Mouse (Mus musculus) neural tube, embryonic 15.5 days (tissue): ENCODE results near the gene Pdgfc. TPM values are rescaled to one million over a fixed set of nuclear protein-coding genes. Genes with fewer than 3 reads are reported as not detected.

ENCODE experiments used
- ATAC-seq: fragments of 200-750 bp; cut with Nextera tagmentation; 2 replicates; pipeline ENCODE4 v1.8.0; 2017; ENCODE audit warnings: mild to moderate bottlenecking, moderate TSS enrichment, moderate library complexity; ENCODE audit not compliant: low FRiP score
- H3K27ac ChIP-seq: fragments of 300-500 bp; sonication (generic); replicated peaks from 2 replicates; pipeline ENCODE4 v1.5.1; 2015; ENCODE audit warnings: mild to moderate bottlenecking, inconsistent platforms
- H3K27me3 ChIP-seq: fragments of 300-500 bp; sonication (generic); replicated peaks from 2 replicates; pipeline ENCODE4 v1.6.1; 2015; ENCODE audit warnings: inconsistent platforms
- H3K36me3 ChIP-seq: fragments of 300-500 bp; sonication (generic); 2 replicates; pipeline ENCODE4 v1.6.1; 2015; ENCODE audit warnings: inconsistent platforms
- H3K4me1 ChIP-seq: fragments of 300-500 bp; sonication (generic); 2 replicates; pipeline ENCODE4 v1.6.1; 2015; ENCODE audit warnings: inconsistent platforms
- H3K4me2 ChIP-seq: fragments of 300-500 bp; sonication (generic); 2 replicates; pipeline ENCODE4 v1.6.1; 2015; ENCODE audit warnings: inconsistent platforms, mild to moderate bottlenecking, moderate library complexity
- H3K4me3 ChIP-seq: fragments of 300-500 bp; sonication (generic); replicated peaks from 2 replicates; pipeline ENCODE4 v1.5.1; 2015; ENCODE audit warnings: mild to moderate bottlenecking, inconsistent platforms
- H3K9ac ChIP-seq: fragments of 300-500 bp; sonication (generic); replicated peaks from 2 replicates; pipeline ENCODE4 v1.6.1; 2015; ENCODE audit warnings: mild to moderate bottlenecking, inconsistent platforms
- H3K9me3 ChIP-seq: fragments of 300-500 bp; sonication (generic); replicated peaks from 2 replicates; pipeline ENCODE4 v1.6.1; 2016; ENCODE audit warnings: inconsistent platforms
- WGBS: fragments of 180-500 bp; shearing (Covaris S2); methylation state at CpG from one replicate; pipeline ENCODE4 v1.1.7; 2015; ENCODE audit warnings: mixed read lengths; 5-methylcytosine and 5-hydroxymethylcytosine counted together
- polyA plus RNA-seq: library from polyadenylated mRNA; unstranded; fragments of >200 nt; fragmentation: Nextera tagmentation; extraction: Ambion mirVana; gene quantifications from 2 replicates; pipeline ENCODE4 v1.2.1, GENCODE M21; 2015

Pdgfc gene
- polyA plus RNA-seq, 1 experiment from 2014 or later = 4.2 TPM

DNA sequence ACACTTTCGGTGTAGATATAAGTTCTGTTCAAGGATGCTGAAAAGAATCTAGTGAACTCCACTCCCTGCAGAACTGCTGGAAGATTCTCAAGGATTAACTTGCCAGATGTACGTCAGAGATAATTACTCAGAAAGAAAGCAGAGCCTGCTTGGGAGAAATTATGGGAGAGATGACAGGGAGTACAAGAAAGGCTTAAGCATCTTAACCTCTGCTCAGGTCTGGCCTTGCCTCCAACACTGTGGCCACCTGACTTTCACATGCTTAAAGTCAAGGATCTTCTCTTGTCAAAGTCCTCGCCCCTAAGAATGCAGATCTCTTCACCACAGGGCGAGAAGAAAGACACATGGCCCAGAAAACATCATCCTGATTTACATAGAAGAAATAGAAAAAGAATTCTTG lies 185.5 kb downstream of the Pdgfc start:
- no peak overlapping the region for H3K4me2 ChIP-seq
- WGBS = 78% methylated on average over 4 of the region's 4 CpGs
- H3K27ac ChIP-seq = no peak overlapping the region
- no peaks in the 10 kb centered on the region for H3K4me1 ChIP-seq
- ATAC-seq = no peak
- H3K36me3 ChIP-seq = no peaks in the 10 kb centered on the region
- no peak overlapping the region for H3K4me3 ChIP-seq
- no peaks in the 10 kb centered on the region for H3K9me3 ChIP-seq
- no peak overlapping the region for H3K9ac ChIP-seq
- no peaks in the 10 kb centered on the region for H3K27me3 ChIP-seq

DNA sequence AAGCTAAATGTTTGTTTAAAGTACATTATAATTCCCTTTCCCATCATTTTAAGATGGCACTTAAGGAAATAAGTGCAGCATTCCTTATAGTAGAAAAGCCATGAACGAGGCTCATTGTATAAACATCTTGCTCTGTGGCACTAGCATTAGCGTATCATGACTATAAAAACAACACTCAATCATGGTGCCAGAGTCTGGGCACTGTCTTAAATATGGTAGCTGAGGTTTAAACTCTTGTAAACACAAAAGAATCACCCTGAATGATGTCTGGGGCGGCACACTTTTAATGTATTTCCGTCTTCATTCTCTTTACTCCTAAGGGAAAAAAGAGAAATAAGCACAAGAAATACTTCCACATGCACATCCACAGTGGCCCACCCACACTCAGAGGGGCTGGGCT lies 192.1 kb downstream of the Pdgfc start:
- H3K36me3 ChIP-seq = no peaks in the 10 kb centered on the region
- WGBS = 28% methylated on average over 4 of the region's 4 CpGs
- H3K4me3 ChIP-seq = no peak overlapping the region
- no peak for ATAC-seq
- H3K9ac ChIP-seq = no peak overlapping the region
- no peak overlapping the region for H3K27ac ChIP-seq
- no peak overlapping the region for H3K4me2 ChIP-seq
- no peaks in the 10 kb centered on the region for H3K9me3 ChIP-seq
- no peaks in the 10 kb centered on the region for H3K4me1 ChIP-seq
- H3K27me3 ChIP-seq = no peaks in the 10 kb centered on the region

DNA sequence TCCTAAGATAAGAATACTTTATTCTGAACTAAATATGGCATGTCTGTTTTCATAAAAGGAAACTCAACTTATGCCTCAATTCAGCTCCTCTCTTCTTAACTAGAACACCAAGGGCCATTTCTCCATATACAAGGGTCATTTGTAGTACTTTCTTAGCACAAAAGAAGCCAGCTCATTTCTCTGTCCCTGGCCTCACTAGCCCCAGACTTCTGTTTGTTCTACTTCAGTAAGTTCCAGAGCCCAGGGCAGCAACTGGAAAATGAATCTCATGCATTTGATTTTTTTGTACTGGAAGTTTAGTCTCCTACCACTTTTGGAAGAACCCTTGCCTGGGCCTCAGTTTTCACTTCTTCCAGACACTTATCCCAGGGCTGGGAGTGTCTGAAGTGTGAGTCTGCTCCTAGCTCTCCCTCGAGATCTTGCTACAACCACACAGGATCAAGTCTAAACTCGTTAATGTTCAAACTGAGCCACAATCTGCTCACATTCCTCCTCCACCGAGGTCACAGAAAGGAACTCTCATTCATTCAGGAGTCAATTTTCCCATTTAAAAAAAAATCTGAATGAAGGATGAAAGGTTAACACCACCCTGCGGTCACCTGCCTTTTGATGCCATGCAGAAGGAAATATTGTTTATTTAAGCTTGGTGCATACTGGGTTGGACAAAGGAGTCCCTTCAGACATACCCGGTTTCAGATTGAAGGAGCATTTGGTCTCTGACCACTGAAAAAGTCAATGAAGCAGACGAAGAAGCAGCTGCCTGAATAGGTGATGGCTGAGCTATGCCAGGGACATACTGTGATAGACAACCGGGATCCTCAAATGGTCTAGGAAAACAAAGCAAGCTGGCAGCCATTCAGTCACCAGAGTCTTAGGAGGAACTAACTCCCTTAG lies 206.7 kb downstream of the Pdgfc start:
- Histone ChIP-seq H3K27ac (no peak overlapping the region), H3K4me2 (no peak overlapping the region), H3K4me3 (no peak overlapping the region), H3K36me3 (no peaks in the 10 kb centered on the region), H3K27me3 (no peaks in the 10 kb centered on the region), H3K9ac (no peak overlapping the region), H3K9me3 (no peaks in the 10 kb centered on the region), H3K4me1 (no peaks in the 10 kb centered on the region)
- 43% methylated on average over 7 of the region's 7 CpGs for WGBS
- ATAC-seq = no peak

DNA sequence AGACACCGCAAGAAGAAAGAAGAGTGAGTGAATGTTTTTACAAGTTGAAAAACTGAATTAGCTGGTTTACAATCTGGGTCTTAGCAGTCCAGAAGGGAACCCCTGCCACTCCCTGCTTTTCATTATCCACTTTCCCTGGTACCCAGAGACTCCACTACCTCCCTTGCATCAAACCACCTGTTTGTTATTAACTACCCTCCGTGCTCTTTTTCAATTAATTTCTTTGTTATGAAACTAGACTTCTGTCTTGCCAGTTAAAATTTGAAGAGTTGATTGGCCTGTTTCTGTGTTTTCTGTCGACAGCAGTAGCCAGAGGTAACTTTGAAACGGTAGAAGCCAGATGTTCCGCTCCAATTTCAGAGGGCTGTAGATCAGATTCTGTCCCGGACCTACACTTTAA lies 207.4 kb downstream of the Pdgfc start:
- ATAC-seq = no peak
- 70% methylated on average over 6 of the region's 6 CpGs for WGBS

DNA sequence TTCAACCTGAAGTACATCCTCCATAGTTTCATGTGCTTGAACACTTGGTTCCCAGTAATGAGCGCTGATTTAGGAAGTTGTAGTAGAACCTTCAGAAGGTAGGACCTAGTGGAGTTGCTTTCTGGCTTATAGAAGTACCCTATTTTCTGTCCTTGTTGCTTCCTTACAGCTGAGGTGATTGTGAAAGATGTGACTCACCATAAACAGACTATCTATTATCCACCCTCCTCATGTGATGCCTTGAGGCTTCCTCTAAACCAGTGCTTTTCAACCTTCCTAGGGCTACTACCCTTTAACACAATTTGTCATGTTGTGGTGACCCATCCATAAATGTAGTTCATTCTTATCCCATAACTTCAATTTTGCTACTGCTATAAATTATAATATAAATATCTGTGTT lies 226.6 kb downstream of the Pdgfc start:
- ATAC-seq = no peak
- no peak overlapping the region for H3K4me3 ChIP-seq
- H3K9ac ChIP-seq = no peak overlapping the region
- no peaks in the 10 kb centered on the region for H3K36me3 ChIP-seq
- no peak overlapping the region for H3K4me2 ChIP-seq
- no peak overlapping the region for H3K27ac ChIP-seq
- H3K4me1 ChIP-seq = no peaks in the 10 kb centered on the region
- no peaks in the 10 kb centered on the region for H3K9me3 ChIP-seq
- no peaks in the 10 kb centered on the region for H3K27me3 ChIP-seq
- WGBS = 96% methylated on average over 1 of the region's 1 CpGs

More for the DNA sequence above, 207.4 kb downstream of the Pdgfc start:
- H3K36me3 ChIP-seq = no peaks in the 10 kb centered on the region
- no peak overlapping the region for H3K4me2 ChIP-seq
- H3K9ac ChIP-seq = no peak overlapping the region
- no peaks in the 10 kb centered on the region for H3K4me1 ChIP-seq
- no peak overlapping the region for H3K4me3 ChIP-seq
- no peaks in the 10 kb centered on the region for H3K27me3 ChIP-seq
- H3K9me3 ChIP-seq = no peaks in the 10 kb centered on the region
- H3K27ac ChIP-seq = no peak overlapping the region

Other genes with a start within 250 kb of the Pdgfc start
- 181 and 211 TPM in 2 replicates for gene Gria2, start 233.6 kb upstream of the Pdgfc start, polyA plus RNA-seq
- 54.8 and 55.1 TPM in 2 replicates for gene Glrb, start 122.8 kb upstream of the Pdgfc start, polyA plus RNA-seq